Mouse (Mus musculus) kidney, adult 2 months (tissue): ENCODE results near the gene Ywhaq.

Experiments
- CTCF ChIP-seq: fragments of 200-500 bp; conservative IDR thresholded peaks from 2 replicates; pipeline ENCODE4 v1.5.1; 2011; ENCODE audit warnings: low read depth, mild to moderate bottlenecking, control low read depth, low read length, moderate library complexity, mixed read lengths; ENCODE audit not compliant: insufficient read depth, insufficient read length
- POLR2A ChIP-seq: fragments of 200-500 bp; IDR thresholded peaks from one replicate; pipeline ENCODE4 v1.6.1; 2011; ENCODE audit warnings: low read depth, low read length, control low read depth

- TF ChIP-seq POLR2A (no peak), CTCF (no peak)
These were observed 13.6 kb upstream of the Ywhaq start for GRCm38 (mm10) chr12:21431039-21431438.
